Mouse (Mus musculus) granulocyte monocyte progenitor cell, adult 5-6 weeks (primary cell): ENCODE data around the gene Actl9. TPM values are rescaled to one million over a fixed set of nuclear protein-coding genes. Genes with fewer than 3 reads are reported as not detected.
A peak's percentile ranks its signal among the peaks of the same experiment; 100 is the strongest.

Experiments used
- ATAC-seq: replicated peaks from 2 replicates; pipeline ENCODE4 v1.8.0; 2016; ENCODE audit warnings: mild to moderate bottlenecking, moderate TSS enrichment, inconsistent platforms; ENCODE audit not compliant: poor library complexity, severe bottlenecking
- total RNA-seq, 2 experiments: library from RNA; stranded (forward) in 1 of 2; stranded (reverse) in 1 of 2; fragments of 200-712, 200-1000 nt in 1 of 2; fragments of >200 nt in 1 of 2; fragmentation: Nextera tagmentation in 1 of 2; gene quantifications; 2 replicates each; pipeline ENCODE4 v1.2.3; 2014 to 2017

The Actl9 gene
- total RNA-seq (2014; fragmentation: Nextera tagmentation) (not detected in 2 replicates), total RNA-seq (2017) (not detected in 2 replicates)

GRCm38 (mm10) chr17:33432019-33432946, at the start of gene Actl9:
Gene Actl9, plus strand, starts transcription at chr17:33432896.
- ATAC-seq: no peak

GRCm38 (mm10) chr17:33385705-33386104, 47.0 kb upstream of the Actl9 start:
- ATAC-seq: no peak

GRCm38 (mm10) chr17:33392271-33392670, 40.4 kb upstream of the Actl9 start:
- no peak for ATAC-seq

- peak; percentile 100 for ATAC-seq
Observed at GRCm38 (mm10) chr17:33394182-33395034, 38.3 kb upstream of the Actl9 start, which contains the start of gene Zfp101. Gene Zfp101, minus strand, starts transcription at chr17:33394641.

- ATAC-seq: peak; percentile 78
Observed at GRCm38 (mm10) chr17:33439148-33439547, 6.5 kb downstream of the Actl9 start.

GRCm38 (mm10) chr17:33439922-33440321, 7.2 kb downstream of the Actl9 start:
- 0 out of 2 replicates have a peak, but pooled peaks have one; percentile 14 for ATAC-seq

GRCm38 (mm10) chr17:33441159-33441558, 8.5 kb downstream of the Actl9 start:
- ATAC-seq: peak; percentile 52

GRCm38 (mm10) chr17:33456631-33457030, 23.9 kb downstream of the Actl9 start:
- ATAC-seq: no peak

GRCm38 (mm10) chr17:33471206-33471605, 38.5 kb downstream of the Actl9 start:
- ATAC-seq: no peak

Other genes starting within 250 kb of the Actl9 start
- not detected in 2 replicates for gene Olfr239, start 241.6 kb upstream of the Actl9 start, total RNA-seq (2014; fragmentation: Nextera tagmentation)
- not detected in 2 replicates for gene Olfr239, start 241.6 kb upstream of the Actl9 start, total RNA-seq (2017)
- not detected in 2 replicates for gene Olfr1564, start 211.2 kb upstream of the Actl9 start, total RNA-seq (2014; fragmentation: Nextera tagmentation)
- not detected in 2 replicates for gene Olfr1564, start 211.2 kb upstream of the Actl9 start, total RNA-seq (2017)
- 10.4 and 15.0 TPM in 2 replicates for gene Zfp955a, start 177.8 kb upstream of the Actl9 start, total RNA-seq (2014; fragmentation: Nextera tagmentation)
- gene Zfp955a, start 177.8 kb upstream of the Actl9 start, total RNA-seq (2017): 15.6 and 18.9 TPM in 2 replicates
- gene Olfr63, start 168.2 kb upstream of the Actl9 start, total RNA-seq (2014; fragmentation: Nextera tagmentation): not detected in 2 replicates
- gene Olfr63, start 168.2 kb upstream of the Actl9 start, total RNA-seq (2017): not detected in 2 replicates
- gene Zfp955b, start 143.4 kb upstream of the Actl9 start, total RNA-seq (2014; fragmentation: Nextera tagmentation): 5.9 and 6.4 TPM in 2 replicates
- 7.2 and 9.9 TPM in 2 replicates for gene Zfp955b, start 143.4 kb upstream of the Actl9 start, total RNA-seq (2017)
- gene Zfp81, start 74.0 kb upstream of the Actl9 start, total RNA-seq (2014; fragmentation: Nextera tagmentation): 10.3 and 13.0 TPM in 2 replicates
- 7.5 and 16.3 TPM in 2 replicates for gene Zfp81, start 74.0 kb upstream of the Actl9 start, total RNA-seq (2017)
- 19.7 and 22.6 TPM in 2 replicates for gene Zfp101, start 38.3 kb upstream of the Actl9 start, total RNA-seq (2014; fragmentation: Nextera tagmentation)
- 14.2 and 24.1 TPM in 2 replicates for gene Zfp101, start 38.3 kb upstream of the Actl9 start, total RNA-seq (2017)
- 36.8 and 48.4 TPM in 2 replicates for gene Adamts10, start 91.3 kb downstream of the Actl9 start, total RNA-seq (2014; fragmentation: Nextera tagmentation)
- 18.3 and 19.7 TPM in 2 replicates for gene Adamts10, start 91.3 kb downstream of the Actl9 start, total RNA-seq (2017)
- 93.6 and 116 TPM in 2 replicates for gene Myo1f, start 122.8 kb downstream of the Actl9 start, total RNA-seq (2014; fragmentation: Nextera tagmentation)
- 108 and 121 TPM in 2 replicates for gene Myo1f, start 122.8 kb downstream of the Actl9 start, total RNA-seq (2017)
- 73.2 and 79.9 TPM in 2 replicates for gene Zfp414, start 196.2 kb downstream of the Actl9 start, total RNA-seq (2014; fragmentation: Nextera tagmentation)
- 23.1 and 28.2 TPM in 2 replicates for gene Zfp414, start 196.2 kb downstream of the Actl9 start, total RNA-seq (2017)
- gene Pram1, start 205.2 kb downstream of the Actl9 start, total RNA-seq (2014; fragmentation: Nextera tagmentation): 33.9 TPM in 2 replicates
- gene Pram1, start 205.2 kb downstream of the Actl9 start, total RNA-seq (2017): 5.6 and 8.1 TPM in 2 replicates